Mouse (Mus musculus): ENCODE measurements at regions not wholly inside any gene's neighbourhood (a gene's known extent, or its start where the extent isn't known, plus 50 kb on each side); places are given as distances from the start of the nearest gene placed in this dataset.

- no peak overlapping the region for H3K4me2 ChIP-seq
- no peaks in the 10 kb centered on the region for H3K36me3 ChIP-seq
- H3K9ac ChIP-seq, result no peak overlapping the region
- no peaks in the 10 kb centered on the region for H3K27me3 ChIP-seq
- no peak overlapping the region for H3K27ac ChIP-seq
- no peaks in the 10 kb centered on the region for H3K4me1 ChIP-seq (replicated peaks)
- H3K4me3 ChIP-seq, result no peak overlapping the region
- ATAC-seq (replicated peaks; ENCODE audit: insufficient number of reproducible peaks, insufficient read depth, low FRiP score, low read depth), result no peak
- no peaks in the 10 kb centered on the region; the same call in 1 of the 2 replicates for H3K9me3 ChIP-seq (replicated peaks)
Measured at GRCm38 (mm10) chr1:45647301-45647700, 144.2 kb upstream of the Col5a2 start.

- no peaks in the 10 kb centered on the region for H3K4me1 ChIP-seq (replicated peaks)
- no peaks in the 10 kb centered on the region; the same call in 1 of the 2 replicates for H3K9me3 ChIP-seq (replicated peaks)
- ATAC-seq (replicated peaks; ENCODE audit: insufficient number of reproducible peaks, insufficient read depth, low FRiP score, low read depth), result no peak
- H3K4me2 ChIP-seq, result no peak overlapping the region
- no peak overlapping the region for H3K27ac ChIP-seq
- H3K9ac ChIP-seq, result no peak overlapping the region
- H3K4me3 ChIP-seq, result no peak overlapping the region
- no peaks in the 10 kb centered on the region for H3K36me3 ChIP-seq
- 78% methylated on average over 3 of the region's 3 CpGs for WGBS
- H3K27me3 ChIP-seq, result no peaks in the 10 kb centered on the region
Measured at GRCm38 (mm10) chr1:45653248-45653647, 141.7 kb upstream of the Wdr75 start.

- Histone ChIP-seq H3K9me3 (replicated peaks) (no peaks in the 10 kb centered on the region; the same call in 1 of the 2 replicates), H3K27ac (peak overlapping the region; percentile 58), H3K4me1 (replicated peaks) (no peaks in the 10 kb centered on the region), H3K4me2 (no peak overlapping the region), H3K36me3 (no peaks in the 10 kb centered on the region), H3K27me3 (no peaks in the 10 kb centered on the region), H3K9ac (no peak overlapping the region), H3K4me3 (no peak overlapping the region)
- WGBS, result 46% methylated on average over 3 of the region's 3 CpGs
- no peak for ATAC-seq (replicated peaks; ENCODE audit: insufficient number of reproducible peaks, insufficient read depth, low FRiP score, low read depth)
Measured at GRCm38 (mm10) chr1:45663882-45664520, 131.0 kb upstream of the Wdr75 start.

GRCm38 (mm10) chr1:45672443-45673156 is 122.4 kb upstream of the Wdr75 start:
- WGBS, result 25% methylated on average over 5 of the region's 5 CpGs
- no peaks in the 10 kb centered on the region for H3K4me1 ChIP-seq (replicated peaks)
- H3K4me2 ChIP-seq, result no peak overlapping the region
- no peaks in the 10 kb centered on the region for H3K36me3 ChIP-seq
- H3K27me3 ChIP-seq, result no peaks in the 10 kb centered on the region
- H3K9me3 ChIP-seq (replicated peaks), result no peaks in the 10 kb centered on the region
- H3K9ac ChIP-seq, result no peak overlapping the region
- ATAC-seq (replicated peaks; ENCODE audit: insufficient number of reproducible peaks, insufficient read depth, low FRiP score, low read depth), result peak; percentile 80; the same call in 1 of the 2 replicates
- no peak overlapping the region for H3K4me3 ChIP-seq
- no peak overlapping the region for H3K27ac ChIP-seq

- Histone ChIP-seq H3K36me3 (no peaks in the 10 kb centered on the region), H3K4me1 (replicated peaks) (no peaks in the 10 kb centered on the region), H3K9me3 (replicated peaks) (no peaks in the 10 kb centered on the region), H3K27ac (no peak overlapping the region), H3K27me3 (no peaks in the 10 kb centered on the region), H3K4me3 (no peak overlapping the region), H3K4me2 (no peak overlapping the region), H3K9ac (no peak overlapping the region)
- 67% methylated on average over 5 of the region's 5 CpGs for WGBS
- ATAC-seq (replicated peaks; ENCODE audit: insufficient number of reproducible peaks, insufficient read depth, low FRiP score, low read depth), result no peak
Measured at GRCm38 (mm10) chr1:45675771-45676439, 119.1 kb upstream of the Wdr75 start.

GRCm38 (mm10) chr1:45679964-45680709 is 114.8 kb upstream of the Wdr75 start:
- no peaks in the 10 kb centered on the region for H3K27me3 ChIP-seq
- 70% methylated on average over 8 of the region's 8 CpGs for WGBS
- no peaks in the 10 kb centered on the region for H3K36me3 ChIP-seq
- no peak overlapping the region for H3K9ac ChIP-seq
- no peak overlapping the region for H3K4me2 ChIP-seq
- H3K27ac ChIP-seq, result no peak overlapping the region
- no peak overlapping the region for H3K4me3 ChIP-seq
- H3K4me1 ChIP-seq (replicated peaks), result no peaks in the 10 kb centered on the region
- ATAC-seq (replicated peaks; ENCODE audit: insufficient number of reproducible peaks, insufficient read depth, low FRiP score, low read depth), result no peak
- no peaks in the 10 kb centered on the region for H3K9me3 ChIP-seq (replicated peaks)

- ATAC-seq (replicated peaks; ENCODE audit: insufficient number of reproducible peaks, insufficient read depth, low FRiP score, low read depth), result peak; percentile 55; the same call in 1 of the 2 replicates
- H3K9ac ChIP-seq, result no peak overlapping the region
- no peak overlapping the region for H3K4me2 ChIP-seq
- H3K4me1 ChIP-seq (replicated peaks), result no peaks in the 10 kb centered on the region
- 0 out of 2 replicates have a peak overlapping the region, but pooled peaks have one; percentile 20 for H3K27ac ChIP-seq
- no peaks in the 10 kb centered on the region for H3K36me3 ChIP-seq
- H3K9me3 ChIP-seq (replicated peaks), result no peaks in the 10 kb centered on the region
- H3K4me3 ChIP-seq, result no peak overlapping the region
- 40% methylated on average over 1 of the region's 1 CpGs for WGBS
- H3K27me3 ChIP-seq, result no peaks in the 10 kb centered on the region
Measured at GRCm38 (mm10) chr1:45700893-45701292, 94.1 kb upstream of the Wdr75 start.

GRCm38 (mm10) chr1:45701516-45701915 is 93.5 kb upstream of the Wdr75 start:
- 76% methylated on average over 1 of the region's 1 CpGs for WGBS
- Histone ChIP-seq H3K36me3 (no peaks in the 10 kb centered on the region), H3K4me1 (replicated peaks) (no peaks in the 10 kb centered on the region), H3K4me2 (no peak overlapping the region), H3K27ac (0 out of 2 replicates have a peak overlapping the region, but pooled peaks have one; percentile 20), H3K9ac (no peak overlapping the region), H3K27me3 (no peaks in the 10 kb centered on the region), H3K4me3 (no peak overlapping the region), H3K9me3 (replicated peaks) (no peaks in the 10 kb centered on the region)
- ATAC-seq (replicated peaks; ENCODE audit: insufficient number of reproducible peaks, insufficient read depth, low FRiP score, low read depth), result no peak

GRCm38 (mm10) chr1:45723369-45723768 is 71.6 kb upstream of the Wdr75 start:
- H3K4me3 ChIP-seq, result no peak overlapping the region
- no peak overlapping the region for H3K27ac ChIP-seq
- H3K9ac ChIP-seq, result no peak overlapping the region
- no peak overlapping the region for H3K4me2 ChIP-seq
- no peaks in the 10 kb centered on the region for H3K4me1 ChIP-seq (replicated peaks)
- no peaks in the 10 kb centered on the region for H3K36me3 ChIP-seq
- no peaks in the 10 kb centered on the region for H3K27me3 ChIP-seq
- H3K9me3 ChIP-seq (replicated peaks), result no peaks in the 10 kb centered on the region
- ATAC-seq (replicated peaks; ENCODE audit: insufficient number of reproducible peaks, insufficient read depth, low FRiP score, low read depth), result no peak
- 86% methylated on average over 2 of the region's 2 CpGs for WGBS

- Histone ChIP-seq H3K27me3 (no peaks in the 10 kb centered on the region), H3K4me1 (replicated peaks) (no peaks in the 10 kb centered on the region), H3K36me3 (no peaks in the 10 kb centered on the region), H3K27ac (no peak overlapping the region), H3K4me3 (no peak overlapping the region), H3K9ac (no peak overlapping the region), H3K9me3 (replicated peaks) (no peaks in the 10 kb centered on the region), H3K4me2 (no peak overlapping the region)
- WGBS, result 74% methylated on average over 3 of the region's 3 CpGs
- no peak for ATAC-seq (replicated peaks; ENCODE audit: insufficient number of reproducible peaks, insufficient read depth, low FRiP score, low read depth)
Measured at GRCm38 (mm10) chr1:45732958-45733357, 62.0 kb upstream of the Wdr75 start.

GRCm38 (mm10) chr1:45745136-45745535 is 49.8 kb upstream of the Wdr75 start:
- peaks cover 10% of the 10 kb centered on the region for H3K9me3 ChIP-seq (replicated peaks)
- H3K9ac ChIP-seq, result no peak overlapping the region
- H3K36me3 ChIP-seq, result no peaks in the 10 kb centered on the region
- no peak overlapping the region for H3K4me3 ChIP-seq
- H3K4me2 ChIP-seq, result no peak overlapping the region
- no peak overlapping the region for H3K27ac ChIP-seq
- no peaks in the 10 kb centered on the region for H3K4me1 ChIP-seq (replicated peaks)
- ATAC-seq (replicated peaks; ENCODE audit: insufficient number of reproducible peaks, insufficient read depth, low FRiP score, low read depth), result no peak
- 81% methylated on average over 1 of the region's 1 CpGs for WGBS
- H3K27me3 ChIP-seq, result no peaks in the 10 kb centered on the region
